Mouse (Mus musculus) liver, adult 2 months (tissue): ENCODE measurements around the gene Prkx.

Experiments used
- CTCF ChIP-seq: fragments of 200-500 bp; IDR thresholded peaks from 2 replicates; pipeline ENCODE4 v1.5.1; 2011; ENCODE audit warnings: low read depth, low read length, control low read depth
- POLR2A ChIP-seq: fragments of 200-500 bp; IDR thresholded peaks from 2 replicates; pipeline ENCODE4 v1.6.1; 2011; ENCODE audit warnings: low read length, control low read depth; ENCODE audit not compliant: insufficient read depth; ENCODE audit errors: extremely low read depth

GRCm38 (mm10) chrX:77799554-77799953 is 3.5 kb upstream of the Prkx start:
- TF ChIP-seq CTCF (no peak), POLR2A (no peak)
